Mouse (Mus musculus) liver, adult 2 months (tissue): ENCODE results near the gene Popdc3. TPM values are rescaled to one million over a fixed set of nuclear protein-coding genes. Genes with fewer than 3 reads are reported as not detected.

Experiments
- DNase-seq: peaks from one replicate; pipeline ENCODE4 v3.0.0-alpha.2; 2011; ENCODE audit warnings: low read depth, low spot score; ENCODE audit errors: extremely low read depth
- H3K27ac ChIP-seq: fragments of 200-500 bp; replicated peaks from 2 replicates; pipeline ENCODE4 v1.5.1; 2012; ENCODE audit warnings: low read depth, mild to moderate bottlenecking, control low read depth, inconsistent platforms, low read length; ENCODE audit not compliant: insufficient read depth
- H3K27me3 ChIP-seq: fragments of 200-500 bp; 2 replicates; pipeline ENCODE4 v1.6.1; 2012; ENCODE audit warnings: mild to moderate bottlenecking, moderate library complexity, low read length, inconsistent platforms; ENCODE audit not compliant: control insufficient read depth, insufficient read depth
- H3K36me3 ChIP-seq: fragments of 200-500 bp; 2 replicates; pipeline ENCODE4 v1.6.1; 2012; ENCODE audit warnings: low read length, inconsistent platforms; ENCODE audit not compliant: control insufficient read depth, insufficient read depth
- H3K4me1 ChIP-seq: fragments of 200-500 bp; 2 replicates; pipeline ENCODE4 v1.6.1; 2011; ENCODE audit warnings: low read length; ENCODE audit not compliant: control insufficient read depth, insufficient read depth
- H3K4me3 ChIP-seq: fragments of 200-500 bp; 2 replicates; pipeline ENCODE4 v1.5.1; 2011; ENCODE audit warnings: low read depth, mild to moderate bottlenecking, control low read depth, low read length, moderate library complexity; ENCODE audit not compliant: insufficient read depth
- H3K79me2 ChIP-seq: fragments of 200-500 bp; 2 replicates; pipeline ENCODE4 v1.6.1; 2012; ENCODE audit warnings: inconsistent platforms, mild to moderate bottlenecking, low read length, moderate library complexity; ENCODE audit not compliant: control insufficient read depth, insufficient read depth
- H3K9ac ChIP-seq: fragments of 200-500 bp; 2 replicates; pipeline ENCODE4 v1.6.1; 2012; ENCODE audit warnings: low read depth, mild to moderate bottlenecking, control low read depth, inconsistent platforms, low read length
- CTCF ChIP-seq: fragments of 200-500 bp; IDR thresholded peaks from 2 replicates; pipeline ENCODE4 v1.5.1; 2011; ENCODE audit warnings: low read depth, low read length, control low read depth
- POLR2A ChIP-seq: fragments of 200-500 bp; IDR thresholded peaks from 2 replicates; pipeline ENCODE4 v1.6.1; 2011; ENCODE audit warnings: low read length, control low read depth; ENCODE audit not compliant: insufficient read depth; ENCODE audit errors: extremely low read depth
- WGBS: fragments of 180-500 bp; shearing (Covaris S2); methylation state at CpG from one replicate; pipeline ENCODE4 v1.1.7; 2018; 5-methylcytosine and 5-hydroxymethylcytosine counted together
- polyA plus RNA-seq: library from polyadenylated mRNA; depleted of rRNA; stranded (reverse); fragments of >200 nt; gene quantifications from 2 replicates; pipeline ENCODE4 v1.2.3, GENCODE M21; 2012
- total RNA-seq: library from RNA; depleted of rRNA; stranded (reverse); fragments of >200 nt; gene quantifications from 2 replicates; pipeline ENCODE4 v1.2.3, GENCODE M21; 2014

The Popdc3 gene
- total and polyA plus RNA-seq, 2 experiments, result not detected

- TF ChIP-seq POLR2A (no peak), CTCF (no peak)
- Histone ChIP-seq H3K9ac (no peak overlapping the region), H3K36me3 (no peaks in the 10 kb centered on the region), H3K4me3 (no peak overlapping the region), H3K27ac (no peak overlapping the region), H3K27me3 (no peaks in the 10 kb centered on the region), H3K79me2 (no peaks in the 10 kb centered on the region), H3K4me1 (no peaks in the 10 kb centered on the region)
- DNase-seq, result no peak
- 90% methylated on average over 3 of the region's 3 CpGs for WGBS
These were observed 84.2 kb downstream of the Popdc3 start for GRCm38 (mm10) chr10:45262126-45262525.

GRCm38 (mm10) chr10:45276499-45276898, 98.6 kb downstream of the Popdc3 start:
- WGBS, result 35% methylated on average over 3 of the region's 3 CpGs
- no peak overlapping the region for H3K27ac ChIP-seq

GRCm38 (mm10) chr10:45276995-45277394, 99.1 kb downstream of the Popdc3 start:
- TF ChIP-seq POLR2A (no peak), CTCF (no peak)
- Histone ChIP-seq H3K4me1 (no peaks in the 10 kb centered on the region), H3K36me3 (no peaks in the 10 kb centered on the region), H3K9ac (no peak overlapping the region), H3K27me3 (no peaks in the 10 kb centered on the region), H3K4me3 (no peak overlapping the region), H3K79me2 (no peaks in the 10 kb centered on the region), H3K27ac (no peak overlapping the region)
- 84% methylated on average over 5 of the region's 5 CpGs for WGBS
- no peak for DNase-seq

More at GRCm38 (mm10) chr10:45276499-45276898, 98.6 kb downstream of the Popdc3 start:
- DNase-seq, result peak; percentile 19
- Histone ChIP-seq H3K9ac (no peak overlapping the region), H3K79me2 (no peaks in the 10 kb centered on the region), H3K4me3 (no peak overlapping the region), H3K4me1 (no peaks in the 10 kb centered on the region), H3K27me3 (no peaks in the 10 kb centered on the region), H3K36me3 (no peaks in the 10 kb centered on the region)
- TF ChIP-seq CTCF (no peak), POLR2A (no peak)

- peaks cover 5% of the 10 kb centered on the region; the same call in 1 of the 2 replicates for H3K27me3 ChIP-seq
- WGBS, result 70% methylated on average over 5 of the region's 5 CpGs
These were observed 107.8 kb downstream of the Popdc3 start for GRCm38 (mm10) chr10:45285651-45286050.

GRCm38 (mm10) chr10:45288351-45288750, 110.5 kb downstream of the Popdc3 start:
- H3K4me3 ChIP-seq, result no peak overlapping the region
- H3K79me2 ChIP-seq, result no peaks in the 10 kb centered on the region
- TF ChIP-seq CTCF (no peak), POLR2A (no peak)
- DNase-seq, result no peak
- peaks cover 5% of the 10 kb centered on the region; the same call in 1 of the 2 replicates for H3K27me3 ChIP-seq
- H3K27ac ChIP-seq, result no peak overlapping the region
- no peak overlapping the region for H3K9ac ChIP-seq
- H3K36me3 ChIP-seq, result no peaks in the 10 kb centered on the region
- WGBS, result 49% methylated on average over 7 of the region's 7 CpGs
- no peaks in the 10 kb centered on the region for H3K4me1 ChIP-seq

More at GRCm38 (mm10) chr10:45285651-45286050, 107.8 kb downstream of the Popdc3 start:
- no peaks in the 10 kb centered on the region for H3K4me1 ChIP-seq
- no peak overlapping the region for H3K4me3 ChIP-seq
- no peak overlapping the region for H3K9ac ChIP-seq
- H3K36me3 ChIP-seq, result no peaks in the 10 kb centered on the region
- no peak for DNase-seq
- H3K27ac ChIP-seq, result no peak overlapping the region
- TF ChIP-seq POLR2A (no peak), CTCF (no peak)
- no peaks in the 10 kb centered on the region for H3K79me2 ChIP-seq

- Histone ChIP-seq H3K27ac (no peak overlapping the region), H3K36me3 (no peaks in the 10 kb centered on the region), H3K27me3 (peaks cover 5% of the 10 kb centered on the region; the same call in 1 of the 2 replicates), H3K4me3 (peak overlapping the region; percentile 30; the same call in 1 of the 2 replicates), H3K9ac (no peak overlapping the region), H3K79me2 (no peaks in the 10 kb centered on the region), H3K4me1 (no peaks in the 10 kb centered on the region)
- TF ChIP-seq POLR2A (no peak), CTCF (no peak)
- no peak for DNase-seq
- WGBS, result 2% methylated on average over 71 of the region's 71 CpGs
These were observed 111.6 kb downstream of the Popdc3 start for GRCm38 (mm10) chr10:45289218-45290105.
